Mouse (Mus musculus) skeletal muscle tissue, adult 2 months (tissue): Measurements from ENCODE around the gene Chd4.
"Not testable (repeated sequence)": the region's sequence is repeated elsewhere in the genome, so short reads cannot be mapped to it uniquely, and the experiment has no call there.

Source experiments
- DNase-seq: peaks from one replicate; pipeline ENCODE4 v3.0.0-alpha.2; 2012; ENCODE audit warnings: low read depth, low spot score

The Chd4 gene

DNA sequence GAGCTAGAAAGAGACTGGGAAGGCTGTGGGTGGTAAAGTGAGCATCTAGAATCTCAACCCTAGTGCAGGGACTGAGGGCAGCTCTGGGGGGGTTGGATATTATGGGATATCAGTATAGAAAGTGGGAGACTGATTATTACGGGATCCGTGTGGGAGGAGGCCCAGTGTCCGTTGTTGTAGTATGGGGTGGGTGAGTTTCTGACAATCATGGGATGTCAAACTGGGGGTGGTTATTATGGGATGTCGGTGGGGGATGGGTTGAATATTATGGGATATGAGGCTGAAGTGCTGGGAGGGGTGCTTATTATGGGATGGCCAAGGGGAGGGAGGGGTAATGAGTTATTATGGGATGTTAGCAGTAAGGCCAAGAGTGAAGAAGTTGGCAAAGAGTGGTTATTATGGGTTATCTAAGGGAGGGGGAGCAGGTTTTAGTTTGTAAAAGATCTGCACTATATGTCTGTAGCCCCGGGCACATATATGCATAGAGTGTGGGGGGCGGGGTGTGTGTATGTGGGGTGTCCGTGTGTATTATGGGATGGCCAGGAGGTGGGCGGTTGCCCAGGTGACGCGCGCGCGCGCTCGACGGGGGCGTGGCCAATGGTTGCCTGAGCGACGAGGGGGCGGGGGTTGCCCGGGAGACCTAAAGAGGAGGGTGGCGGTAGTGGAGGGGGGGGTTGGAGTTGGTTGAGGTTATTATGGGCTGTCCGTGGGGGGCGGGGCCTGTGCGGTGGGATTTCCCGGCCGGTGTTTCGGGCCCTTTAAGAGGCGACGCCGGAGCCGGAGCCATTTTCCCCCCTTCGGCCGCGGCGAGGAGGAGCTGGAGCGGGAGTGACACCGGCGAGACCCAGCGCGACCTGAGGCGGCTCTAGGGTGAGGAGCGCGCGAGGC lies at the start of gene Chd4:
TSS of gene Chd4 (plus strand) at position 591 of the 888 bp plus-strand sequence.
- peak; percentile 89 for DNase-seq

DNA sequence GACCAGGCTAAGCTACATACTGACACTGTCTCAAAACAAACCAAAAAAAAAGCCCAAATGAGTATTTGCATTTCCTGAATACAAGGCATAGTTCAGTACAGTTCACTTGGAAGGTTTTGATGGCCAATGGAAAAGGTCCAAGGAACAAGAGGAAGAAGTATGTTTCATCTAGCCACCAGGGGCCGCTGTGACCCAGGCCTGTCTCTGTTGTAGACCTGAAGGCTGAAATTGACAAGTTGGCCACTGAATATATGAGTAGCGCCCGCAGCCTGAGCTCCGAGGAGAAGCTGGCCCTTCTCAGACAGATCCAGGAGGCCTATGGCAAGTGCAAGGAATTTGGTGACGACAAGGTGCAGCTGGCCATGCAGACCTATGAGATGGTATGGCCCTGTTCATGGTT lies 49.1 kb upstream of the Chd4 start:
- peak; percentile 82 for DNase-seq

DNA sequence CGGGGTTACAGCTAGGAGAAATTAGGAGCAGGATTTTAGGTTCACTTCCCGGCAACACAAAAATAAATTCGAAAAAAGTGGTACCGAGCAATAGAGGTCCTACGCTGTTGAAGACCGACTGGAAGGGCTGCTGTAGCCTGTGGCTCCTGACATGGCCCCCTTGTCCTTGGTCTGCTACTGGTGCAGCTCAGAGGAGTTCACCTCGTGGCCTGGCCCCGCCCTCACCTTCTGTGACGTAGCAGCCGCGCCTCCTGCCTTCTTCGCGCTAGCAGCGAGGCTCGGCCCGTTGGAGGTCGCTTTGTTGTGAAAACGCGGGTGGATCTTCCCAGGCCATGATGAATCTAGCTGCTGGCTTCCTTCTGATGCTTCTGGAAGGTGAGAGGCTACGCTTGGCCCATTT lies 46.1 kb upstream of the Chd4 start, which contains the start of gene Acrbp:
TSS of gene Acrbp (plus strand) at position 12 of the 400 bp plus-strand sequence.
- DNase-seq = no peak

DNA sequence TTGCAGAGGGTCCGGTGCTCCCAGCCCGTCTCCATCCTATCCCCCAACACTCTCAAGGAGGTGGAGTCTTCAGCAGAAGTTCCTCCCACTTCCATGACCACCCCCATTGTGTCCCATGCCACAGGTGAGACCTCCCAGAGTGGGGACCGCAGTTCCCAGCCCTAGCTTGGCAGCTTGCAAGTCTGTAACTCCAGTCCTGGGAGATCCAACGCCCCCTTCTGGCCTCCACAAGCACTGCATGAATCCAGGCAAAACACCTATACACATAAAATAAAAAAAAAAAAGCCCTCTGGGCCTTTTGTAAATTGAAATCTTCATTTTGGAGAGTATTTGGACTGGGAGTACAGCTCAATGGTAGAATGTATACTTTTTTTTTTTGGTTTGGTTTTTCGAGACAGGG lies 44.5 kb upstream of the Chd4 start:
- no peak for DNase-seq

DNA sequence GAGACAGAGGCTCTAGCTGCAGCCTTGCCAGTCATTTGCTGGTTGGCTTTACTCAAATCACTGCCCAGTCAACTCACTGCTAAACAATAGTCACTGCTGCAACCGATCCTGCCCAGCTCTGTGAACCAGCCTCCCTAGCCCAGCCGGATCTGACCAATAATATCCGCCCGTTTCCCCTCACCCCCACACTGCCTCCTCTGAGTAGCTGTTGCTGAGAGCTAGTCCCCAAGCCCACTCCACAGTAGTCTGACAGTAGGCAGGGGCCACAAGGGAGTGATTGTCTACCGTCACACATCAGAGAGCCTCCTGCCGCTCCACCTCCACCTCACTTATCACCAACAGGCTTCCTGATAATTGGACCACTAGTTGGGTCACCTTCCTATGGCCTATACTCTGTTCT lies 34.3 kb upstream of the Chd4 start:
- DNase-seq = no peak

DNA sequence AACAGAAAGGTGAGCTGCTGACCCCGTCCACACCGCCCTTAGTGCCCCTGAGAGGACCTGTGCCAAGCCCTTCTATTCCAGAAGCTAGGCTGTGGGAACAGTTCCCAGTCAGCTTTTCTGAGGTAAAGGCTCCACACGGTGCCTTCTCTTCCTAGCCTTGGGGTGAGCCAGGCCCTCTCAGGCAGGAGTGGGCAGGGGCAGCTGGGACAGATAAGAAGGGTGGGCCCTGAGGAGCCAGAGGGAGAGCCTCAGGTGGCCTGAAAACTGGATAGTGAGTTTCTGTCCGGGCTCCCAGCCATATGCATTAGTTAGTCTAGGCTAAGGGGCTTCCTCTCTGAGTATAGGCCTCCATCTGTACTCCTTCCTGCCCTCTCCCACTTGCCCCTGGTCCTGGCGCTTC lies 33.3 kb upstream of the Chd4 start:
- DNase-seq = no peak

DNA sequence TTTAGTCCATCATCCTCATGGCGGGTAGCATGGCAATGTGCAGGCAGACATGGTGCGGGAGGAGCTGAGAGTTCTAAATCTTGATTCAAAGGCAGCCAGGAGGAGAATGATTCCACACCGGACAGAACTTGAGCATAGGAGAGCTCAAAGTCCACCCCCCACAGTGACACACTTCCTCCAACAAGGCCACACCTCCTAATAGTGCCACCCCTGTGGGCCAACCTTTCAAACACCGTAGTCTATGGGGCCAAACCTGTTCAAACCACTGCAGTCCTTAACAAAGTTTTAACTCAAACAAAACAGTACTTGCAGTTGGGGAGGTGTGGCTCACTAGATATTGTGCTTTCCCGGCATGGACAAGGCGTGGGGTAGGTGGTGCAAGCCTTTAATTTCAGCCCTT lies 31.9 kb upstream of the Chd4 start:
- no peak for DNase-seq

DNA sequence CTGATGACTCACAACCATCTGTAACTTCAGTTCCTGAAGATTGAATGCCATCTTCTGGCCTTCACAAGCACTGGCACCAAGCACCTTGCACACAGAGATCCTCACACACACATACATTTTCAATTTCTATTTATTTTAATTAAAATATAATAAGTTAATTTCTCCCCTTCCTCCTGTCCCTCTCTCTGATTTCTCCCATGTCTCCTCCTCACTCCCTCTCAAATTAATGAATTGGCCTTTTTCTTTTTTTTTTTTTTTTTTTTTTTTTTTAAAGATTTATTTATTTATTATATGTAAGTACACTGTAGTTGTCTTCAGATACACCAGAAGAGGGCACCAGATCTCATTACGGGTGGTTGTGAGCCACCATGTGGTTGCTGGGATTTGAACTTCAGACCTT lies 30.6 kb upstream of the Chd4 start:
- DNase-seq = not testable (repeated sequence)

DNA sequence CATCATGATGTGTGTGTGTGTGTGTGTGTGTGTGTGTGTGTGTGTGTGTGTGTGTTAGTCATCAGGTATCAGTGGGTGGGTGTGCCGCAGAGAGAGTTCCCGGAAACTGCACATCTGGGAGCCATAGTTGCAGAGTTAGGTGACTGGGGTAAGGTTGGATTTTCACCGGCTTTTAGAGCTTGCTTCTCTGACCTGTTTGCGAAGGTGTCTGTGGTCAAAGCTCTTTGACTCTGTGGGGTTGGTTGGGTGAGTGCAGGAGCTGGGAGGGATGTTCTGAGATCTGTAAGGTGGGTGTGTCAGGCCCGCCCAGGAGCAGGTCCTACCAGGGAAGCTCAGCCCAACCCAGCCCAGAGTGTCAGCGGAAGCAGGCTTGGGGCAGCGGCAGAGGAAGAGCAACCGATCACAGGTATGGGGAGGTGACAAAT lies 28.2 kb upstream of the Chd4 start, which contains the start of gene Lpar5:
TSS of gene Lpar5 (plus strand) at position 350 of the 425 bp plus-strand sequence.
- no peak for DNase-seq

DNA sequence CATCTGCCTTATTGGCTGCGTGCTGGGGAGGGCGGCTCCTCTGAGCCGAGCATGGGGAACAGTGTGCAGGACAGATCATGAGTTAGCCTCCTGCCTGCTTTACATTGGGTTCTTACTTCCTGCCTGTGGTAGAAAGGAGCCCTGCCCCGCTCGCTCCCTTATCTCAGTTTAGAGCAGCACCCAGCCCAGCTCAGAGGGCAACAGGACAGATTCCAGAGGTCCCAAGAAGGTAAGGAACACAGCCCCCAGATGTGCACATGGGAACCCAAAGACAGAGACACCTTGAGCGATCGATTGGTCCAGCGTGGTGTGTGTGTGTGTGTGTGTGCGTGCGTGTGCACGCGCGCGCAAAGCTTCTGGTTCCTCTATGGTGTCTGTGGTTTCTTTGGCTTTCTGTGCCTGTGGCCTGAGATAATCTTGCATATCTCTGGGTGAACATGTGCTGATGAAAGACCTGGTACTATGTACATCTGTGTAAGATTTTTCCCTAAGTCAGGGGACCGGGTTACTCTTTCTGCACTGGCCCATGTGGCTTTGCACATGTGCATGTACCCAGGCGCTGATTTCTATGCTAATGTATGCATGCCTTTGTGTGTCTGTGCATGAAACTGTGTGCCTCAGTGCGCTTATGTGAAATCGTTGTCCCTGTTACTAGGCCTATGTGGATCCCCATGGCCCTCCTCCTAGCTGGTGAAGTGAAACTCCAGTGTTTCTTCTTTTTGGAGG lies 24.4 kb upstream of the Chd4 start:
- no peak for DNase-seq

DNA sequence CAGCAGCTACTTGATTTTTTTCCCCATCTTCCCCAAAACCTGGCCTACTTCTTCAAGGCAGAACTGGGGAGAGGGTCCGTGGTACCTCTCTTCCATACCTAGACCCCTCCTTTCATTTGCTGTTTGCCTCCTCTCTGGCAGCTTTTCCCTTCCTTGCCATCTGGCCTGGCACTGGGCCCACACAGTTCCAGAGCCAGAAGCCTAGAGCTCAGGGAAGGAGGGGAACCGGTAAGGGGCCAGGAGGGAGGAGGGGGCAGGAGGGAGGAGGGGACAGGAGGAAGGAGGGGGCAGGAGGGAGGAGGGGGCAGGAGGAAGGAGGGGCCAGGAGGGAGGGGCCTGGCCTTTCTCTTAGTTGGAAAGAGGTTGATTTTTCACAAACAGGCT lies 23.9 kb upstream of the Chd4 start:
- DNase-seq = no peak

DNA sequence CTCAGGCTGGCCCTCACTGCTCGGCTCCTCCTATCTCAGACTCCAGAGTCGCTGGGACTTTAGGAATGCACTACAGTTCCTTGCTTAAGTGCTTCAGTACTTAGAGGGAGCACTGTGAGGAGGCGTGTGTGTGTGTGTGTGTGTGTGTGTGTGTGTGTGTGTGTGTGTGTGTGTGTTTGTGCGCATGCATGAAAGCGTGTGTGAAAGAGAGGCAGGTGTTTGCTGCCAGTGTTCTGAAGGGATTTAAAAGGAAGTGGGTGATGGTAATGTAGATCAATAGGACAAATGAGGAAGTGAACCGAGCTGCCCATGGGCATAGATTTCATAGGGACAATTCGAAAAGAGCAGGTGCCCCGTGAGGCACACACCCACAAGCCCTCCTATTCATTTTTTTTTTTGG lies 22.0 kb upstream of the Chd4 start:
- no peak for DNase-seq

DNA sequence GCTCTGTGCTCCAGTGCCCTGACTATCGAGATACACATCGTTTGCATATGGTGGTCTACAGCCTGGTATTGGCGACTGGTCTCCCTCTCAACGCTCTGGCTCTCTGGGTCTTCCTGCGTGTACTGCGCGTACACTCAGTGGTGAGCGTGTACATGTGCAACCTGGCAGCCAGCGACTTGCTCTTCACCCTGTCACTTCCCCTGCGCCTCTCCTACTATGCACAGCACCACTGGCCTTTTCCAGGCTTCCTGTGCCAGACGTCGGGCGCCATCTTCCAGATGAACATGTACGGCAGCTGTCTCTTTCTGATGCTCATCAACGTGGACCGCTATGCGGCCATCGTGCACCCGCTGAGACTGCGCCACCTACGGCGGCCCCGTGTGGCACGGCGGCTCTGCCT lies 14.4 kb upstream of the Chd4 start:
- no peak for DNase-seq

DNA sequence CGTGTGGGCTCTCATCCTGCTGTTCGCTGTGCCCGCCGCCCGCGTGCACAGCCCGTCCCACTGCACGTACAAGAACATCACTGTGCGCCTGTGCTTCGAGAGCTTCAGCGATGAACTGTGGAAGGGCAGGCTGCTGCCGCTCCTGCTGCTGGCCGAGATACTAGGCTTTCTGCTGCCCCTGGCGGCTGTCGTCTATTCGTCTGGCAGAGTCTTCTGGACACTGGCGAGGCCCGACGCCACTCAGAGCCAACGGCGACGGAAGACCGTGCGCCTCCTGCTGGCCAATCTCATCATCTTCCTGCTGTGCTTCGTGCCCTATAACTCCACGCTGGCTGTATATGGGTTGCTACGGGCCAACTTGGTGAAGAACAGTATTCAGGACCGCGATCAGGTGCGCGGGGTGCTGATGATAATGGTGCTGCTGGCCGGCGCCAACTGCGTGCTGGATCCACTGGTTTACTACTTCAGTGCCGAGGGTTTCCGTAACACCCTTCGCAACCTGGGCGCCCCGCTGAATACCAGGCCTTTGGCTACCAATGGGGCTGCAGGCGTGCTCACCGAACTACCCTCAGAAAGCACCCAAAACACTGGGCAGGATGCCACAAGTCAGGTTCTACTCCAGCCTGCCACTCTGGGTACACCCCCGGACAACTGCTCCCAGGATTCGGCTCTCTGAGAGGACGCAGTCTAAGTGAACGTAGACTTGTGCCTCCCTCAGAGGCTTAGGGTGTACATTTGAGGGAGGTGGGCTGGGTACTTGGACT lies 13.8 kb upstream of the Chd4 start:
- peak; percentile 90 for DNase-seq

DNA sequence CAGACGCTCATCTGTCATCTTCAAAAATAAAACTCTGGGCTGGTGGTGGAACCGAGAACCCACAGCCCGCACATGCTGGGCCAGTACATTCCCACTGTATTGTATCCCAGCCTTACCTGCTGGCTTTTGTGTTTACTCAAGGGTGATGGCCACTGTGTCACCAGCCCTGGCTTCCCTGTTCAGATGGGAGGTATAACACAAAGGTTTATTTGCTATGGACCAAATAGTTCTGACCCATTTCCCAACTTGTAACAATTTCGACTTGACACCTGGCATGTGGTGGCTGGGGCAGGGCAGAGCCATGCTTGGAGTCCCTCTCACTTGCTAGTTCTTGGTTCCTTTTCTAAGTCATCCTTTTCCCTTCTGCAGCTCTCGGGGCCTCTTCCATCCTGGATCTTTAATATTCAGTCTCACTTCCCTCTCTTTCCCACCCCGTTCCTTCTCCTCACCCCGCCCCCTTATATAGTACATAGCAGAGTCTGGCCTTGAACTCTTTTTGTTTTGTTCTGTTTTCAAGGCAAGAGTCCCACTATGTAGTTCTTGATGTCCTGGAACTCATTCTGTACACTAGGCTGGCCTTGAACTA lies 12.9 kb upstream of the Chd4 start:
- no peak for DNase-seq

DNA sequence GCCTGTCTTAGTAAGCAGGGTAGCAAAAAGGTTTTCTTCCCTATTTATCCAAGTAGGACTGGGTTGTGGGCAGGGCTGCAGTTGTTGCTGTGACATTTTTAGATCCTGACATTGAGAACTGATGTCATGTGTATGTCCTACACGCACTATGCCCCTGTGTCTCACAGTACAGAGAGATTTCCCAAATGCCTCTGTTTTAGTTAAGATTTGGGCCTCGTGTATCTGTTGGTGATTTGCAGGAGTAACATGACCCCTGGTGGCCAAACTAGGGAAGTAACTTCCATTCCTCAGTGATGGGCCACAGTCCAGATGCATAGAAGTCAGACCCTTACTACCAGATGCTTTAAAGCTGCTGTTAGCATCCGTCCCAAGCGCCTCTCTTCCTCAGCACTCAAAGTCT lies 11.4 kb upstream of the Chd4 start:
- DNase-seq = peak; percentile 57

DNA sequence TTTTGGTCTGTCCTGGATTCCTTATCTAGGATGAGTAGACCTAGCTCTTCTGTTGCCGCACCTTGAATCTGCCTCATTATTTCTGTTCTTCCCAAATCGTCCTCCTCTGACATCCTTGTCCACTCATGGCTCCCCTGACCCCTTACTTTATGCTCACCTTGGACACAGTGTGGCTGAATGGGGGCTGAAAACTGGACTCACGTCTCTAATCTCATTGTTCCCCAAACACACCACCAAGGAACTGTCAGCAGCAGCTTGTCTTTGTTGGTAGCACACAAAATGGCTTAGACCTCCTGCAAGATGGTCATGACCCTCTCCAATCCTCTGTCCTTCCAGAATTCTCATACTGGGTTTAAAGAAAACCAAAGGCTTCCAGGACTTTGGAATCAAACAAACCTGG lies 7.8 kb upstream of the Chd4 start:
- no peak for DNase-seq

DNA sequence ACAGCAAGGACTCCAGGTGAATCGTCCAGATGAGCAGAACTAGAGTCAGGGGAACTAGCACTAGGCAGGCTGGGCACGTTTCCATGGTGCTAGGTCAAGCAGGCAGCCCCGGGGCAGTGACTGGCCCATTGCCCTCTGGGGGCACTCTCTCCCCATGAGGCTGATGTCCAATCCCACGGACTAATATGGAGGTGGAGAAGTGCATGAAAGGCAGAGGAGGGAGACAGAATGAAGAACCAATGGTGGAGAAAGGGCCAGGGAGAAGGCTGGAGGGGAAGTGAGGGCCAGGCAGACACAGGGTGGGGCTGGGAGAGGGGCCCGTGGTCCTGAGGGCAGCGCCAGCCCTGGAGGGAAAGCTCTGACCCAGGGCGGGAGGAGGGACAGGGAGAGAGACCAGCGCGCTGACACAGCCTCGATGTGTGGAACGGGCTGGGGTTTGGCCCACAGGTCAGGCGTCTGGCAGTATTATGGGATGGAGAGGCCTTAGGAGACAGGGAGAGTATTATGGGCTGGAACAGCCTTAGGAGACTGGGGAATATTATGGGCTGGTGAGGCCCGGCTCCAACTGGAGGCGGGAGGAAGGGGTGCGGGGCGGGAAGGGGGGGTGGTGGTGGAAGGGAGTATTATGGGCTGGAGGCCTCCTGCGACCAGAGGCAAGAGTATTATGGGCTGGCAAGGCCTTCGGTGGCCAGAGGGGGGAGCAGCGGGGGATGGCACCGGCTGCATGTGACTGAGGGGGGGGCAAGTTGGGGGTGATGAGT lies 7.0 kb upstream of the Chd4 start:
- DNase-seq = peak; percentile 88

DNA sequence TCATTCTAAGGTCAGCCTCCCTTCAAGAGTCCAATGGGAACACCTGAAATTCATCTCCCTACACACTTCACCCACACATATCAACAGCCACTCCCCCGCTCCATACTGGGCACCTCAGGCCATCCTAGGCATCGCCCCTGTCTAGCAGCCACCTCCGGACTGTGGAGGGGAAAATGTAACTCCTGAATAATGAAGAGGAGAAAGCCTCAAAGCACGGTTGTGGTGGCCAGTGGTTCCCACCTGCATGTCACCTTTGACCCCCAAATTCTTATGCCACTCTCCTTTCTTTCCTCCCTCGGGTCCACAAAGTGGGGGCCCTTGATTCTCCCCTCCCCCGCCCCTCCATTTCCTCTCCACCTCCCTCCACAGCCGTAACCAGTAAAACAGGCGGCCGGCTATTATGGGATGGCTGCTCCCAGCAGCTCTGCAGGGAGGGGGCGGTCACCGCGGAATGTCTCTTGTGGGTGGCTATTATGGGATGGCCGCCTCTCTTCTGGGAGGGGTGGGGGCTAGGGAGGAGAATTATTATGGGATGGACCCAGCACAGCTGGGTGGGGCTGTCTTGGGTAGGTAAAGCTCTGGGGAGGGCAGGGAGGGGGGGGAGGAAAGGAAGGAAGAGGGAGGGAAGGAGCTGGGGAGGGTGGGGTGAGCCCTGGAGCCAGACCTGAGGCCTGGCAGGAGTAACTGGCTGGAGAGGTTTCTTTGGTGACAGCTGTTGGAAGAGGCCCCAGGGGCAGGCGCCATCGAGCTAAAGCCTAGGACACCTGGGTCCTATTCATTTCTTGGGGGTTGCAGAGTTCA lies 6.1 kb upstream of the Chd4 start:
- peak; percentile 88 for DNase-seq
